Mouse (Mus musculus) lung, postnatal 0 days (tissue): ENCODE measurements at regions not wholly inside any gene's neighbourhood (a gene's known extent, or its start where the extent isn't known, plus 50 kb on each side); places are given as distances from the start of the nearest gene placed in this dataset.

ENCODE experiments used
- CTCF ChIP-seq: IDR thresholded peaks from 2 replicates; pipeline ENCODE4 v1.5.1; 2016; ENCODE audit warnings: antibody characterized with exemption, mild to moderate bottlenecking
- EP300 ChIP-seq: IDR thresholded peaks from 2 replicates; pipeline ENCODE4 v1.6.1; 2016; ENCODE audit warnings: antibody characterized with exemption, mild to moderate bottlenecking, control low read depth

GRCm38 (mm10) chr10:66433490-66433889 lies 662.4 kb upstream of the Jmjd1c start:
- TF ChIP-seq EP300, result no peak
- no peak for TF ChIP-seq CTCF
